Comparison of ENCODE assay signal across 30 mouse cellular contexts in the genomic region with DNA sequence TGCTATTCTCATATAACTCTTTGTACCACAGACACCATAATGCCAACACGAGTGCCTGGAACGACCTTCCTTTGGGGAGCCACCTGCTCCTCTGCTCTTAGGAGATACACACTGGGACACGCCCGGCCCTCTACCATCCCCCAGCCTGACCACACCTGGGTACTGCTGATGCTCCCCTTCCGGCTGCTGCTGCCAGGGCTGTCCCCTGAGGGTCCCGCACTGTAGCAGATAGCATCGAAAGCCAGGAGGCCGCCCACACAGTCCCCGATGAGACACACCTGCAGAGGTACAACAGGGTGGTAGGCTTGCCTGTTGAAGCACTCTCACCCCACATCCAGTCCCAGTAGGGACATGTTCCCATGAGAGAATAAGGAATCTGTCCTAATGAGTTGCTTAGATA. TPM values are rescaled to one million over a fixed set of nuclear protein-coding genes. Genes with fewer than 3 reads are reported as not detected.
"Had no signal": no experiment of that assay in that cellular context is flagged by ENCODE, and none has a peak within 500 bp of the region (broad histone marks: within the 10 kb centered on the region; RNA-seq: fewer than 3 reads in every experiment).

No protein-coding gene starts in this region.

- H3K27me3 ChIP-seq: embryonic facial prominence, embryonic 12.5 days; embryonic facial prominence, embryonic 13.5 days; embryonic facial prominence, embryonic 15.5 days; forebrain, embryonic 13.5 days; forebrain, embryonic 15.5 days had no signal

- H3K4me3 ChIP-seq: embryonic facial prominence, embryonic 12.5 days; embryonic facial prominence, embryonic 13.5 days; embryonic facial prominence, embryonic 15.5 days; erythroblast, embryonic 14.5 days; forebrain, embryonic 10.5 days; forebrain, embryonic 12.5 days; forebrain, embryonic 13.5 days; forebrain, embryonic 15.5 days; gastrocnemius, adult 2 months; heart, adult 2 months had no signal

- H3K9me3 ChIP-seq: embryonic facial prominence, embryonic 12.5 days; embryonic facial prominence, embryonic 13.5 days; embryonic facial prominence, embryonic 15.5 days; forebrain, embryonic 10.5 days; forebrain, embryonic 12.5 days; forebrain, embryonic 13.5 days; forebrain, embryonic 15.5 days had no signal

- ATAC-seq: forebrain, embryonic 13.5 days; forebrain, embryonic 14.5 days; forebrain, embryonic 15.5 days; forebrain, embryonic 16.5 days; forebrain, postnatal 0 days had no signal

- DNase-seq: cerebellum, adult 2 months; cerebellum, adult 8-10 months; cerebellum, adult 9-10 months; cerebellum, adult 9-11 months; cerebellum, postnatal 10 days; cerebellum, postnatal 14 days; cerebellum, postnatal 25 days; cerebellum, postnatal 36 days; embryo, embryonic 11 days; forebrain, postnatal 0 days; gastrocnemius, adult 2 months; gastrocnemius, postnatal 10 days; gastrocnemius, postnatal 14 days; gastrocnemius, postnatal 25 days; gastrocnemius, postnatal 36 days; heart, adult 11 months; heart, adult 18-20 months; heart, adult 2 months had no signal

- H3K27ac ChIP-seq: embryonic facial prominence, embryonic 12.5 days; embryonic facial prominence, embryonic 13.5 days; embryonic facial prominence, embryonic 15.5 days; forebrain, embryonic 10.5 days; forebrain, embryonic 12.5 days; forebrain, embryonic 13.5 days; forebrain, embryonic 15.5 days; gastrocnemius, adult 2 months; heart, adult 2 months had no signal

- H3K4me1 ChIP-seq: embryonic facial prominence, embryonic 12.5 days had no signal

- H3K4me2 ChIP-seq: embryonic facial prominence, embryonic 12.5 days; embryonic facial prominence, embryonic 13.5 days; embryonic facial prominence, embryonic 15.5 days; forebrain, embryonic 12.5 days; forebrain, embryonic 13.5 days; forebrain, embryonic 15.5 days had no signal

- H3K36me3 ChIP-seq: embryonic facial prominence, embryonic 12.5 days; embryonic facial prominence, embryonic 13.5 days; embryonic facial prominence, embryonic 15.5 days; forebrain, embryonic 10.5 days; forebrain, embryonic 12.5 days; forebrain, embryonic 15.5 days had no signal

- H3K9ac ChIP-seq: embryonic facial prominence, embryonic 12.5 days; embryonic facial prominence, embryonic 13.5 days; embryonic facial prominence, embryonic 15.5 days; forebrain, embryonic 12.5 days; forebrain, embryonic 13.5 days; forebrain, embryonic 15.5 days; forebrain, postnatal 0 days had no signal

RNA-seq across cellular contexts. Expression of a gene that starts 28.9 kb away (rescaled TPM):
- total RNA-seq: gastrocnemius, adult 18-20 months; gastrocnemius, adult 2 months; gastrocnemius, adult 8-10 months had no signal

RNA-seq across cellular contexts. Expression of a gene that starts 33.4 kb away (rescaled TPM):
- total RNA-seq: gastrocnemius, adult 18-20 months; gastrocnemius, adult 2 months; gastrocnemius, adult 8-10 months; gastrocnemius, postnatal 25 days; gastrocnemius, postnatal 36 days; heart, adult 18-20 months; heart, adult 2 months had no signal
